Mouse (Mus musculus): Measurements from ENCODE around the gene Pcnx3.

DNA sequence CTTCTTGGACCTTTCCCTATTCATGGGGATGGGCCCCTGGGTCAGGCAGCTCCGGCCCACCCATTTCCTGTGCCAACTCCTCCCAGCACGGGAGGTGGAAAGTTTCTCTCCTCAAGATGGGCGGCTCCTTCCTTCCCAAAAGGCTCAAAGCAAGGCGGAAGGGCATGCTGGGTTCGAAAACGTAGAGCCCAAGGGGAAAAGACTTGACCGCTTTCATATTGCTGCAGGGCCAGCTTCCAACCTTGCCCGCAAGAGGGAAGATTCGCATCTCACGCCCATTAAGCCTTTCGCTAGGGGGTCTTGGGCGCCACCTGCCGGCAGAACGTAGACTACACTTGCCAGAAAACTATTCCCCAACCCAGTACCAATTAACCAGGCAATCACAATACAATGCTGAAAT is 39.0 kb upstream of the Pcnx3 start:
- TF ChIP-seq CTCF (IDR thresholded peaks at IDR 0.05; ENCODE audit: control insufficient read depth, insufficient read depth, insufficient replicate concordance, low read depth, low read length) (peak; percentile 93), POLR2A (IDR thresholded peaks at IDR 0.05; ENCODE audit: control insufficient read depth, low read depth, low read length) (no peak)
